Mouse (Mus musculus) fat pad, adult 2 months (tissue): ENCODE measurements around the gene Tbce.

Source experiments
- DNase-seq: peaks from one replicate; pipeline ENCODE4 v3.0.0-alpha.2; 2011; ENCODE audit warnings: low read depth, low spot score; ENCODE audit errors: extremely low read depth

Gene Tbce

DNA sequence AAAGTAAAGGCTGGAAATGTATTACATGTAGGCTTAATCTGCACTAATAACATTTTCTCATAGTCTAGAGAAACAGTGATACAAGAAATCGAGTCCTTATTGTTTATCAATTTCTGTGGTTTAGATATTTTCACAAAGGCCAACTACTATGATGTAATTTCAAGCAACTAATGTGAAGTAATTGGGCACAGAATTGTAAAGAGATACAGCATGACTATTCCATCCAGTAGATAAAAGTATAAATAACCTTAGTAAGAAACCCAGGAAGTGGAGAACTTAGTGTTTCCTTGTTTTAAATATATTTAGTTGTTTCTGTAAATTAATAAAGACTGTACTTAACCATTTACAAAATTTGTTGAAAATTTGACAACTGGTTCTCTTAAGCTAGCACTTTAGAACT is 69.6 kb downstream of the Tbce start:
- no peak for DNase-seq

DNA sequence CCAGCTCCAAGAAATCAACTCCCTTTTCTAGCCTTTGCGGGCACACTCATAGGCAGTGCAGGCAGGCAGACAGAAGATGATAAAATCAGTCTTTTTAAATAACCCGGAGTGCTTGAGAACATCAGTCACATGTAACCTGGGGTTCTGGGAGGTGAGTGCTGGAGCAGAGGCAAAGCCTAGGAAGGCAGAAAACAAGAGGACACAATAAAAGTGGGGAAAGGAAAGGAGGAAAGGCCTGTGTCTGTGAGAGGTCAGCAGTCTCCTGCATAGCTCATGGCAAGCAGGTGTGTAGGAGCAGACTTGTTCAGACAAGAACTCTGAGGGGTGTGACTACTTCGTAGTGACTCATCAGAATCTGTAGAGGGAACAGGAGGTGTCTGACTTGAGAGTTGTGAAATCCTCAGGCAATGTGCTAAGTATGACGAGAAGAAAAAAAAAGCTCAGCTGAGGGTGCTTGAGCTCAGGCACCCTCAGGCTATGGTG is 70.8 kb downstream of the Tbce start:
- peak; percentile 94 for DNase-seq

DNA sequence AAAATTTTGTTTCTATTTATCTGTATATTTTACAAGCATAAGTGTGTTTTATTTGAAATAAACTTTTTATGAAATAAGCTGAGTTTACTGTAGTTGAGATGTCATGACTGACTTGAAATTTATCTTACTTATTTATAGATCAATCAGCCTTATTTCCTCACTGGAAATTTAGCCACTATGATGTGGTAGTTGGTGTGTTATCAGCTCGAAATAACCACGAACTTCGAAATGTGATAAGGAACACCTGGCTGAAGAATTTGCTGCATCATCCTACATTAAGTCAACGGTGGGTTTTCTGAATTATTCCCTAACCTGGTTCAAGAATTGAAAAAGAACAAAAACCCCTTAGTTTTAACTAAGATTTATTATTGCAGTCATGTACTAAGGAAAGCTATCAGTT is 73.3 kb downstream of the Tbce start:
- no peak for DNase-seq

DNA sequence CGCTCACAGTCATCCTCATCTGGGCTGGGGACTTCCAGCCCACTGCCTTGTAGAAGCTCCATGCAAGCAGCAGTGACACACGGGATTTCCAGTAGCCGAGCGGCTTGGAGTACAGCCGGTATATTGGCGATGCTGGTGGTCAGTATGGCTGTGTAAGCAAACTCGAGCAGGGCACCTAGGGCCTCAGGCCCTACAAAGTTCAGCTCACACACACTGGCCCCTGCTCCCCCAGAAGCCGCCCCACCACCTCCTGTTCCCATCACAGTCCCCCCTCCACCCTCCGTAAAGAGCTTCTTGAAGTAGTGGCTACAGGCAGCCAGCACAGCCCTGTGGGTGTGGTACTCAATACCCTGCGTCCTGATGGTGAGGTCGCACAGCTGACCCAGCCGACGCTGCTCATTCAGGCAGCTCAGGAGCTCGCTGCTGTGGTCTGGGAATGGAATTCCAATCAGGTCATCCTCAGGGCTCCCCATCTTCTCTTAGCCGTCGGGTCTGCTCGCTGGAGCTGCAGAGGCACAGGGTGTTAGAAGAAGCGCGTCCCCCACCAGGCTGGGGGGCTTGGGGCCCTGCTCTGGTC is 74.0 kb downstream of the Tbce start:
- no peak for DNase-seq

DNA sequence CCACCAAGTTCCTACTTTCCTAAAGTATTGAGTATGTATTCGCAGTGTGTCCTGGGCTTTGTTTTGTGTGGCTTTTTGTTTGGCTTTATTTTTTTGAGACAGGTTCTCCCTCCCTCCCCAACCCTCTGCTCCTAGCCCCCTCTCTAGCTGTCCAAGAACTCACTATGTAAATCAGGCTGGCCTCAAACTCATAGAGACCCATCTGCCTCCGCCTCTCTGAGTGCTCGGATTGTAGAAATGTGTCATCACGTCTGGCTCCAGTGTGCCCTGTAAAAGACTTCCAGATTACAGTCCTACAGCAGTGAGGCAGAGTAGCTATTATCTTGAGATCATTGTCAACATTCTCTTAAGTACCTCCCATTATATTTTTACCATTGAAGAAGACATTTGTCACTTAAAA is 78.4 kb downstream of the Tbce start:
- no peak for DNase-seq

DNA sequence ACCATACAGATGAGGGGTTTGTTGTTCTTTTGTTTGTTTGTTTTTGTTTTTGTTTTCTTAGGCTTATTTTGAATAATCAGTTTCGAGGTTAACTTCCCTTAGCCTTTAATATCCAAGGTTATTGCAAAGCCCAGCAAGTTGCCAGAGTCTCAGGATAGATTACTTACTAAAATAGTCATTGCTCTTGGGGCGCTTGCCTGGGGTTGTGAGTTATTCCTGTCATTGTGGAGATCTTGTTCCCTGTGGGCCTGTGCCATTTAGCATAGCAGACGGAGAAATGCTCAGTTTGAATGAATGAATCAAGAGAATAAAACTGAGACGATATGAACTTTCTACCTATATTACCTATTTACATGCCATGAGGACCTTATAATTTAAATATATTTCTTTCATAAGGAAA is 79.2 kb downstream of the Tbce start:
- DNase-seq: no peak

DNA sequence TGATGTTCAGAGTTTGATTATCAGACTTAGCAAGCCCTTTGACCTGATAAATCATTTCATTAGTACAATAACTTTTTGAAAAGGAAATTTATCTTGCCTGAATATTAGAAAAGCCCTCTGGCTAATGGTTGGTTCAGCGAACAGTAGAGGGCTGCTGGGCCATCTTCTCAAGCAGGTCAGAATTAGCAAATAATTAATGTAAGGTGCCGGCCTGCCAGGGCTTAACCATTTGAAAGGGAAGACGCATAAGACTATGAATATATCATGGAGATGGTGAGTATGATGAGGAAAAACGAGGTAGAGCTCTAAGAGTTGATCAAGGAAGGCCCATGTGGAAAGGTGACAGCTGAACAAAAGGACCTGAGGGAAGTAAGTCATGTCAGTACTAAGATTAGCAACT is 82.8 kb downstream of the Tbce start:
- no peak for DNase-seq

DNA sequence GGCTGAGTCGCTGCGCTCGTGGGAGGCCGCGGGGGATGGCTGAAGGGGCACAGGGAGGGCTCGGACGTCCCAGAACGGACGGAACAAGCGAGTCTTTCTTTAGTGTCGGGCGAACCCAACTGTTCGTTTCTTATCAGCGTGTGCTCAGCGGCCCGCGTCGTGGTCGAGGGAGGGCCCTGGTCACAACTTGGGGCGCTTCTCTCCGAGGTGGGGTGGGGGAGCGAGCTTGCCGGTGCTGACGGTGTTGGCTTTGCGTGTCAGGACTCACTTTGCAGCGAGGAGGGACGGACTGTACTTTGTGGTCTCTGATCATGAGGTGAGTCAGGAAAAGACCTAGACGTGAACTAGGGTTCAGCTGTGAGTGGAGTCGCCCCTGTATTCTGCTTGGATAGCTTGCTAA is 84.5 kb downstream of the Tbce start:
- no peak for DNase-seq

DNA sequence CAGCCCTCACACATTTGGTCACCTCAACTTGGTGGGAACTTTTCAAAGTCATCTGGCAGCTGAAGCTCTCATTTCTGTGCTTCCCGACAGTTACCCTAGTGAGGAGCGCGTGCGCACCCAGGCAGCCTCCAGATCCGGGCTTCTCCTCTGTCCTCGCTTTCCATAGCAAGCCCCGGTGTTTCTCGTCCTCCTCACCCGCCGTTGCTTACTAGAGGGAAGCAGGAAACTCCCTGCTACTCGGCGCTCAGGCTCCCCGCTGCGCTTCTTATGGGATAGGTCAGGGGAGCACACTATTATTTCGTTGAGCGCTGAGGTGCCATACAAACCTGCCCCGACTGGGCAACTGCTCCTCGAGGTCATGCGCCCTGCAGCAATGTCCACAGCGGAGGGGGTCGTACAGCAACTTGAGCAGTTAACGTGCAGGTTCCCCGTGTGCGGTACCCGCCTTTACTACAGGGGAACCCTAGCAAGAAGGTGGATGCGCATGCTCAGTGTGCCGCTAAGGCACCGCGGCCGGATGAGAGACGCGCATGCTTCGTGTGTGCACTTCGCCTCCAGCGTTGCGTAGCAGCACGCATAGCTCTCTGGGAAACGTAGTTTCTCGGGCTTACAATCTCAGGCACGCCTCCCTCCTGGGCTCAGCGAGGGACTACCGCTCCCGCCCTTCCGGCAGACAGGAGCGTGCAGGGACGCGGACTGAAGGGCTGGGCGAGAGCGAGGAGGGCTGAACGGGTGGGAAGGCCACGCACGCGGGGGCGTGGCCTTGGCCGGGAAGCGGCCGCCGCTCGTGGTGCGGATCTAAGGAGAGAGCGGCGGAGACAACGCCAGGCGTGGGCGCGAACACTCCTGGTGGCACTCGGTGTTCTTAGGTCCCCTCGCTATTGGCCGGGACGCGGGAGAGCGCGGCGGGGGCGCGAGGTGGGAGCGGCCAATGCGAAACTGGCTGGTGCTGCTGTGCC is 85.3 kb downstream of the Tbce start, which contains the start of gene B3galnt2:
B3galnt2 (plus strand) TSS at position 596 of the 959 bp plus-strand sequence.
- peak; percentile 88 for DNase-seq
